Mouse (Mus musculus): Measurements from ENCODE around the gene Traf2.

The Traf2 gene

GRCm38 (mm10) chr2:25541644-25542367 is 4.9 kb downstream of the Traf2 start:
- no peak for DNase-seq

- no peak for DNase-seq
These were observed 6.2 kb downstream of the Traf2 start for GRCm38 (mm10) chr2:25540541-25540948.

- DNase-seq, result no peak
These were observed 10.2 kb downstream of the Traf2 start for GRCm38 (mm10) chr2:25536531-25536930.

- no peak for DNase-seq
These were observed 11.9 kb downstream of the Traf2 start for GRCm38 (mm10) chr2:25534866-25535182.

- peak; percentile 9 for DNase-seq
These were observed 12.4 kb downstream of the Traf2 start for GRCm38 (mm10) chr2:25534178-25534865.

- DNase-seq, result no peak
These were observed 13.0 kb downstream of the Traf2 start for GRCm38 (mm10) chr2:25533707-25534106.

GRCm38 (mm10) chr2:25526510-25527302 is 20.0 kb downstream of the Traf2 start:
- DNase-seq, result no peak

- no peak for DNase-seq
These were observed 36.8 kb downstream of the Traf2 start for GRCm38 (mm10) chr2:25509912-25510311.

- no peak for DNase-seq
These were observed 39.8 kb downstream of the Traf2 start for GRCm38 (mm10) chr2:25506964-25507363.

GRCm38 (mm10) chr2:25505860-25506259 is 40.9 kb downstream of the Traf2 start:
- DNase-seq, result no peak

- DNase-seq, result no peak
These were observed 41.7 kb downstream of the Traf2 start for GRCm38 (mm10) chr2:25505000-25505399.

GRCm38 (mm10) chr2:25504538-25504937 is 42.2 kb downstream of the Traf2 start:
- no peak for DNase-seq

GRCm38 (mm10) chr2:25502726-25503125 is 44.0 kb downstream of the Traf2 start:
- no peak for DNase-seq

- DNase-seq, result no peak
These were observed 44.9 kb downstream of the Traf2 start, which contains the start of gene C8g for GRCm38 (mm10) chr2:25501593-25502486. Gene C8g (minus strand): TSS chr2:25501719.

- peak; percentile 81 for DNase-seq
These were observed 45.9 kb downstream of the Traf2 start, which contains the start of gene Fbxw5 for GRCm38 (mm10) chr2:25500576-25501405. Gene Fbxw5 (plus strand): TSS chr2:25500750.

GRCm38 (mm10) chr2:25500071-25500575 is 46.6 kb downstream of the Traf2 start:
- no peak for DNase-seq

GRCm38 (mm10) chr2:25498622-25499478 is 47.9 kb downstream of the Traf2 start:
- no peak for DNase-seq

- no peak for DNase-seq
These were observed 48.7 kb downstream of the Traf2 start for GRCm38 (mm10) chr2:25497846-25498575.

GRCm38 (mm10) chr2:25496462-25496861 is 50.3 kb downstream of the Traf2 start:
- no peak for DNase-seq
